Mouse (Mus musculus): ENCODE data around the gene Gm21312. TPM values are rescaled to one million over a fixed set of nuclear protein-coding genes. Genes with fewer than 3 reads are reported as not detected.
"Not testable (repeated sequence)": the region's sequence is repeated elsewhere in the genome, so short reads cannot be mapped to it uniquely, and the experiment has no call there.

The Gm21312 gene
- 73.4 and 106 TPM in 2 replicates for total RNA-seq (2012; rRNA removed)

- H3K4me1 ChIP-seq (ENCODE audit: control insufficient read depth in 2 of 2, insufficient read depth in 2 of 2, low read length in 2 of 2, poor library complexity in 1 of 2); H3K4me3 ChIP-seq (ENCODE audit: insufficient read depth in 1 of 2, low read depth in 1 of 2, low read length in 2 of 2, poor library complexity in 1 of 2, severe bottlenecking in 1 of 2); in situ Hi-C loops (cut with MboI; ENCODE audit: low sequenced_read_pairs in 2 of 2, unreplicated experiment in 2 of 2); H3K27ac ChIP-seq (ENCODE audit: insufficient read depth, low read depth, low read length, poor library complexity, severe bottlenecking); DNase-seq (ENCODE audit: low read depth, low spot score); H3K9ac ChIP-seq (ENCODE audit: insufficient read depth, low read depth, low read length, poor library complexity, severe bottlenecking); H3K36me3 ChIP-seq (ENCODE audit: control insufficient read depth, insufficient read depth, low read length, poor library complexity, severe bottlenecking); H3K9me3 ChIP-seq (ENCODE audit: control insufficient read depth, insufficient read depth, low read depth, low read length): not testable (repeated sequence)
These were observed at the start of gene Gm21312 for GRCm38 (mm10) chr10:104176724-104177123. TSS of gene Gm21312 (plus strand) at chr10:104177024.

GRCm38 (mm10) chr10:104142687-104143086 lies 34.1 kb upstream of the Gm21312 start, which contains the start of gene Gm21293:
TSS of gene Gm21293 (plus strand) at chr10:104142987.
- H3K9ac ChIP-seq (ENCODE audit: insufficient read depth, low read depth, low read length, poor library complexity, severe bottlenecking); H3K4me3 ChIP-seq (ENCODE audit: insufficient read depth in 1 of 2, low read depth in 1 of 2, low read length in 2 of 2, poor library complexity in 1 of 2, severe bottlenecking in 1 of 2); H3K9me3 ChIP-seq (ENCODE audit: control insufficient read depth, insufficient read depth, low read depth, low read length); H3K27ac ChIP-seq (ENCODE audit: insufficient read depth, low read depth, low read length, poor library complexity, severe bottlenecking); H3K36me3 ChIP-seq (ENCODE audit: control insufficient read depth, insufficient read depth, low read length, poor library complexity, severe bottlenecking); DNase-seq (ENCODE audit: low read depth, low spot score); in situ Hi-C loops (cut with MboI; ENCODE audit: low sequenced_read_pairs in 2 of 2, unreplicated experiment in 2 of 2); H3K4me1 ChIP-seq (ENCODE audit: control insufficient read depth in 2 of 2, insufficient read depth in 2 of 2, low read length in 2 of 2, poor library complexity in 1 of 2): not testable (repeated sequence)

GRCm38 (mm10) chr10:104151197-104151596 lies 25.6 kb upstream of the Gm21312 start, which contains the start of gene Gm6763:
TSS of gene Gm6763 (plus strand) at chr10:104151497.
- H3K4me1 ChIP-seq (ENCODE audit: control insufficient read depth in 2 of 2, insufficient read depth in 2 of 2, low read length in 2 of 2, poor library complexity in 1 of 2); H3K36me3 ChIP-seq (ENCODE audit: control insufficient read depth, insufficient read depth, low read length, poor library complexity, severe bottlenecking); H3K9ac ChIP-seq (ENCODE audit: insufficient read depth, low read depth, low read length, poor library complexity, severe bottlenecking); H3K4me3 ChIP-seq (ENCODE audit: insufficient read depth in 1 of 2, low read depth in 1 of 2, low read length in 2 of 2, poor library complexity in 1 of 2, severe bottlenecking in 1 of 2); H3K9me3 ChIP-seq (ENCODE audit: control insufficient read depth, insufficient read depth, low read depth, low read length); H3K27ac ChIP-seq (ENCODE audit: insufficient read depth, low read depth, low read length, poor library complexity, severe bottlenecking); in situ Hi-C loops (cut with MboI; ENCODE audit: low sequenced_read_pairs in 2 of 2, unreplicated experiment in 2 of 2); DNase-seq (ENCODE audit: low read depth, low spot score): not testable (repeated sequence)

GRCm38 (mm10) chr10:104159706-104160105 lies 17.1 kb upstream of the Gm21312 start, which contains the start of gene Gm8764:
TSS of gene Gm8764 (plus strand) at chr10:104160006.
- H3K4me3 ChIP-seq (ENCODE audit: insufficient read depth in 1 of 2, low read depth in 1 of 2, low read length in 2 of 2, poor library complexity in 1 of 2, severe bottlenecking in 1 of 2); H3K9ac ChIP-seq (ENCODE audit: insufficient read depth, low read depth, low read length, poor library complexity, severe bottlenecking); DNase-seq (ENCODE audit: low read depth, low spot score); in situ Hi-C loops (cut with MboI; ENCODE audit: low sequenced_read_pairs in 2 of 2, unreplicated experiment in 2 of 2); H3K36me3 ChIP-seq (ENCODE audit: control insufficient read depth, insufficient read depth, low read length, poor library complexity, severe bottlenecking); H3K27ac ChIP-seq (ENCODE audit: insufficient read depth, low read depth, low read length, poor library complexity, severe bottlenecking); H3K9me3 ChIP-seq (ENCODE audit: control insufficient read depth, insufficient read depth, low read depth, low read length); H3K4me1 ChIP-seq (ENCODE audit: control insufficient read depth in 2 of 2, insufficient read depth in 2 of 2, low read length in 2 of 2, poor library complexity in 1 of 2): not testable (repeated sequence)

- H3K36me3 ChIP-seq (ENCODE audit: control insufficient read depth, insufficient read depth, low read length, poor library complexity, severe bottlenecking); H3K4me1 ChIP-seq (ENCODE audit: control insufficient read depth in 2 of 2, insufficient read depth in 2 of 2, low read length in 2 of 2, poor library complexity in 1 of 2); H3K27ac ChIP-seq (ENCODE audit: insufficient read depth, low read depth, low read length, poor library complexity, severe bottlenecking); DNase-seq (ENCODE audit: low read depth, low spot score); in situ Hi-C loops (cut with MboI; ENCODE audit: low sequenced_read_pairs in 2 of 2, unreplicated experiment in 2 of 2); H3K9ac ChIP-seq (ENCODE audit: insufficient read depth, low read depth, low read length, poor library complexity, severe bottlenecking); H3K4me3 ChIP-seq (ENCODE audit: insufficient read depth in 1 of 2, low read depth in 1 of 2, low read length in 2 of 2, poor library complexity in 1 of 2, severe bottlenecking in 1 of 2); H3K9me3 ChIP-seq (ENCODE audit: control insufficient read depth, insufficient read depth, low read depth, low read length): not testable (repeated sequence)
These were observed 8.6 kb upstream of the Gm21312 start, which contains the start of gene Gm21304 for GRCm38 (mm10) chr10:104168215-104168614. TSS of gene Gm21304 (plus strand) at chr10:104168515.

GRCm38 (mm10) chr10:104185233-104185632 lies 8.4 kb downstream of the Gm21312 start, which contains the start of gene Gm20765:
TSS of gene Gm20765 (plus strand) at chr10:104185533.
- in situ Hi-C loops (cut with MboI; ENCODE audit: low sequenced_read_pairs in 2 of 2, unreplicated experiment in 2 of 2); DNase-seq (ENCODE audit: low read depth, low spot score); H3K9ac ChIP-seq (ENCODE audit: insufficient read depth, low read depth, low read length, poor library complexity, severe bottlenecking); H3K4me1 ChIP-seq (ENCODE audit: control insufficient read depth in 2 of 2, insufficient read depth in 2 of 2, low read length in 2 of 2, poor library complexity in 1 of 2); H3K4me3 ChIP-seq (ENCODE audit: insufficient read depth in 1 of 2, low read depth in 1 of 2, low read length in 2 of 2, poor library complexity in 1 of 2, severe bottlenecking in 1 of 2); H3K36me3 ChIP-seq (ENCODE audit: control insufficient read depth, insufficient read depth, low read length, poor library complexity, severe bottlenecking); H3K27ac ChIP-seq (ENCODE audit: insufficient read depth, low read depth, low read length, poor library complexity, severe bottlenecking); H3K9me3 ChIP-seq (ENCODE audit: control insufficient read depth, insufficient read depth, low read depth, low read length): not testable (repeated sequence)

GRCm38 (mm10) chr10:104193742-104194141 lies 16.9 kb downstream of the Gm21312 start, which contains the start of gene Gm4340:
TSS of gene Gm4340 (plus strand) at chr10:104194042.
- H3K27ac ChIP-seq (ENCODE audit: insufficient read depth, low read depth, low read length, poor library complexity, severe bottlenecking); H3K36me3 ChIP-seq (ENCODE audit: control insufficient read depth, insufficient read depth, low read length, poor library complexity, severe bottlenecking); H3K4me3 ChIP-seq (ENCODE audit: insufficient read depth in 1 of 2, low read depth in 1 of 2, low read length in 2 of 2, poor library complexity in 1 of 2, severe bottlenecking in 1 of 2); H3K9ac ChIP-seq (ENCODE audit: insufficient read depth, low read depth, low read length, poor library complexity, severe bottlenecking); DNase-seq (ENCODE audit: low read depth, low spot score); in situ Hi-C loops (cut with MboI; ENCODE audit: low sequenced_read_pairs in 2 of 2, unreplicated experiment in 2 of 2); H3K4me1 ChIP-seq (ENCODE audit: control insufficient read depth in 2 of 2, insufficient read depth in 2 of 2, low read length in 2 of 2, poor library complexity in 1 of 2); H3K9me3 ChIP-seq (ENCODE audit: control insufficient read depth, insufficient read depth, low read depth, low read length): not testable (repeated sequence)

Data from ES-E14 (cell line).